Mouse (Mus musculus): ENCODE measurements around the gene Tnpo2.
A peak's percentile ranks its signal among the peaks of the same experiment; 100 is the strongest.

Tnpo2 gene

GRCm38 (mm10) chr8:85036718-85037365 is at the start of gene Tnpo2:
Tnpo2 (plus strand) TSS chr8:85036915.
- DNase-seq = peak; percentile 89

DNA sequence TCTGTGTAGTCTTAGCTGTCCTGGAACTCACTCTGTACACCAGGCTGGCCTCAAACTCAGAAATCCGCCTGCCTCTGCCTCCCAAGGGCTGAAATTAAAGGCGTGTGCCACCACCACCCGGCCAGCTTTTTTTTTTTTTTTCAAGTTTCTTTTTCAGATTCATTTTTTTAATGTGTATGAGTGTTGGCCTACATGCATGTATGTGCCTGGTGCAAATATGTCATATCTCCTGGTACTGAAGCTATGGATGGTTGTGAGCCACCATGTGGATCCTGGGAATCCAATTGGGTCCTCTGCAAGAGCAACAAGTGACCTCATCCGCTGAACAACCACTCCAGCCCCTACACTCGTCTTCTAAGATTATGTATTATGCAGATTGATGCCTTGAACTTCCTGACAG is 49.3 kb upstream of the Tnpo2 start:
- no peak for DNase-seq

DNA sequence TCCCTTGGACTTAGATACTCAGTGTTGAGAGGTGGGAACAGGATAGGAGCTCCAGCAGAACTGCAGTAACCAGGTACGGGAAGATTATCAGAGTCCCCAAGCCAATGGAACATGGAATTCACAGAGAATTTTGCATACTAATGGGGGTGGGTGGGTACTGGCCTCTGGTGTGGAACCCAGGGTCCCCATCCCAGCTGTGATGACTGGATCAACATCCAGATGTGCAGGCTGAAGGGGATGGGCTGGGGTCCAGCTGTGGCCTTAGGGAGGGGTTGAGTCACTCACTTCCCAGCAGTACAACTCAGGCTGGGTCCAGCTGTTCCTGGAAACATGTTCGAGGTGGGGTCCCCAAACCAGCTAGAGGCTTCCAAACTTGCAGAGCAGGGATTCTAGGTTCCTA is 48.8 kb upstream of the Tnpo2 start:
- no peak for DNase-seq

DNA sequence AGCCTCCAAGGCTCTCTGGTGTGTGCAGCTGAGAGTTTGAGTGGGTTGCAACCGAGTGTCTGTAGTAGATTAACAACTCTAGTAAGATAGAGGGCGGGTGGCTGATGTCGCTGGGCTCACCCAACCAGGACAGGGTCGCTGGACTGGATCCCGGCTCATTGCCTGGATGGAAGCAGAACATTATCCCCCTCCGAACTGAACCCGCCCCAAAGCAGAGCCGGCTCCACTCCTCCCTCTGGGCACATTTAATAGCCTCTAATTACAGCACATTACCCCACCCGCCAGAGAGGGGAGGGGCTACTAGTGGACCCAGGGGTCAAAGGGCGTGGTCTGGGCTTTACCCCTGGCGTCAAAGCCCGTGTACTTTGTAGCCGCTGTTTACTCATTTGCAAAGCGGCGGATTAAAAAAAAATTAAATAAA is 47.4 kb upstream of the Tnpo2 start:
- peak; percentile 40 for DNase-seq

- peak; percentile 94 for DNase-seq
These were observed 46.9 kb upstream of the Tnpo2 start for GRCm38 (mm10) chr8:84989810-84990209.

GRCm38 (mm10) chr8:84990349-84990748 is 46.4 kb upstream of the Tnpo2 start, which contains the start of gene Hook2:
Hook2 (plus strand) TSS chr8:84990603.
- peak; percentile 96 for DNase-seq

- no peak for DNase-seq
These were observed 45.9 kb upstream of the Tnpo2 start for GRCm38 (mm10) chr8:84990836-84991235.

DNA sequence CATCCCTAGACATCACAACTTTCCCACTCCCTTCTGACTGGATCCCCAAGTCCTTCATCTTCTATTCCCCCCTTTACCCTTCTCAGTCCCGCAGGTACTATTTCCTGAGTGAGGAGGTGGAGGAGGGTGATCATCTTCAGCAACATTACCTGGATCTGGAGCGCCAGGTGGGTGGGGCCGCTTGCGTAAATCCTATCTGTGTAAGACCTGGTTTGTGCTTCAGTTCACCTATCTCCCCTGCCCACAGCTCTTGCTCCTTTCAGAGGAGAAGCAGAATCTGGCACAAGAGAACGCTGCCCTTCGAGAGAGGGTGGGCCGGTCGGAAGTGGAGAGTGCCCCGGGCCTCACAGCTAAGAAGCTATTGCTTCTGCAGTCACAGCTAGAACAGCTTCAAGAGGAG is 42.3 kb upstream of the Tnpo2 start:
- no peak for DNase-seq

GRCm38 (mm10) chr8:84995680-84996079 is 41.0 kb upstream of the Tnpo2 start:
- DNase-seq = peak; percentile 22

GRCm38 (mm10) chr8:84996978-84997377 is 39.7 kb upstream of the Tnpo2 start:
- DNase-seq = no peak

- DNase-seq = peak; percentile 96
These were observed 38.9 kb upstream of the Tnpo2 start for GRCm38 (mm10) chr8:84997649-84998295.

DNA sequence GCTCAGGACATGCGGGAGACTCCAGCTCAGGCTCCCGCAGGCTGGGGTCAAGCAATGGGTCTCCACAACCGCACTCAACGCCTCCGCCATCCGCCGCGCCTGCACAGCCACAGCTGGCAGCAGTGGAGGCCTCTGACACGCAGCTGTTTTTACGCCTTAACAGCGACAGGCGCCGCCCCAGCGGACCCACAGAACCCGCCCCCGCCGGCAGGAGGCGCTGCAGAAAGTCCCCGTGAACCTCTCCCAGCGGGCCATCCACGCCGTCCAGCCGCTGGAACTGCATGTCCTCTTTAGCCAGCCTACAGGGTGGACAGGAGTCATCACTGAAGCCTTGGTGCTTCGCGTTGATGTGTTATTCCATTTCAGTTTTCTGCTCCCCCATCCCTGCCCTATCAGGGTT is 29.0 kb upstream of the Tnpo2 start:
- DNase-seq = peak; percentile 58

GRCm38 (mm10) chr8:85011242-85011641 is 25.5 kb upstream of the Tnpo2 start:
- no peak for DNase-seq

DNA sequence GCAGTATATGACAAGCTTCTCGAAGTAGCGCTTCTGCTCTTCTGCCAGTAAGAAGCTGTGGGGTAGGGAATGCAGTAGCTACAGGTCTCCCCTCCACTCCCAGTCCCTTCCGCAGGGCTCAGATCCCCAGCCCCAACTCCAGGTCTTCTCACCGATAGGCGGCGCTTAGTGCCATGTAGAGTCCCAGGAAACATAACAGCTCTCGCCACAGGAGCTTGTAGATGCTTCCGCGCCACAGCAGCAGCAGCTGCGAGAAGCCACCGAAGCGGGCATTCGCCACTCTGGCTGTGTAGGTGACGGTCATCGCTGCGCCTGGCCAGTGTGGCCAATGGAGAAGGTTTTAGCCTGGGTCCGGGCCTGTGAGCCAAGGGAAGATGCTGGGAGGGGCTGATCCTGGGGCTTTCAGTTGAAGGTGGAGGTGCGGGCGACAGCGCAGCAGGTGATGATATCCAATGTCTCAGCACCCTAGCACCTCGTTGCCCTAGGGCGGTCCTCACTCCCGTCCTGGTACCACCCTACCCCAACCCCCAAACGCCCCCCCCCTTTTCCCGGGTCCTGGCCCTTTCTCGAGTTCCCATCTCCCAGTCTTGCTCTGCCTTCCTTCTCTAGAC is 23.4 kb upstream of the Tnpo2 start:
- DNase-seq = peak; percentile 89

DNA sequence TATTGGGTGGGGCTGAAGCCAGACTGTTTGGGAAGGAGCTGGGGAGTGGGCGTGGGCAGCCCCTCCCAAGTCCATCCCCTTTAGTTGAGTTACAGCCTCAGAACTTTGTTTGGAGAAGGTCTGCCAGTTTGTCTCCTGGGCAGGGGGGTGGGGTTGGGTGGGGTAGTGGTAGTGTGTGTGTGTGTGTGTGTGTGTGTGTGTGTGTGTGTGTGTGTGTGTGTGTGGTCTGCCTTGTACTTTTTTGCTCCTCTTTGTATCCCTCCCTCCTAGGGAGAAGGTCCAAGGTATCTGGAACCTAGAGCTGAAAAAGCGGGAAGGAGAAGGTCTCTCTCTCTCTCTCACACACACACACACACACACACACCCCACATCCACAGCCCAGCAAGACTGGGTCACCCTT is 22.3 kb upstream of the Tnpo2 start, which contains the start of gene Best2:
Best2 (minus strand) TSS at position 101 of the 400 bp plus-strand sequence.
- no peak for DNase-seq

DNA sequence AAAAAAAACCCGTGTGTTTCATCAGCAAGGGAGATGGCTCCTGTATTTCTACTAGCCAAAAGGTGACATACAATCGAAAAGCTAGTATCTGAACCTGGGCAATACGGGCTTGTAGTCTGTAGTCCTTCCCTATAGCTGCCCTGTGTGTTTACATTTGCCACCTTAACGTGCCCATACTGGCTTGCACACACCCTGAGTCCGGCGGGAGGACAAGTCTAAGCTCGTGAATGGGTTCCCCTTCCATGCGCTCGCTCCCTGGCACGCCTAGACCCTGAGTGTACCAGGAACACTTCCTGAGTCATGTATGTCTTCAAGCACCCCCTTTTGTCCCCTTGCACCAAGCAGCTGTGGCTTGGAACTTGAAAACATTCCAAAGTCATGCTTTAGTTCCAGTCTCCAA is 20.0 kb upstream of the Tnpo2 start:
- DNase-seq = no peak

- no peak for DNase-seq
These were observed 19.5 kb upstream of the Tnpo2 start for GRCm38 (mm10) chr8:85017209-85017608.

DNA sequence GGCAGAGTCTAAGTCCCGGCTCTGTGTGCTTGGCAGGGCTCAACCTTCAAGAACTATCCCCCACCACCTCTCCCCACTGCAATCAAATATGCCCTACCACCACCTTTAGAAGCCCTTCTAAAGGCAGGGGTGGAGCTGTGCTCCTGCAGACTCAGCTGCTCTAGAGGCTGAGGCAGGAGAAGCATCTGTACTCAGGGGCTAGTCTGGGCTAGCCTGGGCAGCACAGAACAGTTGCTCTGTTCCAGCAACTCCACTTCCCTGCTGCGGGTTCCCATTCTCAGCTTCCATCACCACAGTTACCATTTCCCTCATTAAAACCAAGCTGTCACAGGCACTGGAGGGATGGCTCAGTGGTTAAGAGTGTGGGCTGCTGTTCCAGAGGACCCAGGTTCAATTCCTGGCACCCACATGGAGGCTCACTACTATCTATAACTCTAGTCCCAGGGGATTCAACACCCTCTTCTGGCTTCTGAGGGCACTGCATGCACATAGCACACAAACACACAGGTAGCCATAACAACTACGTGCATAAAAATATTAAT is 15.1 kb upstream of the Tnpo2 start:
- no peak for DNase-seq

- DNase-seq = no peak
These were observed 12.9 kb upstream of the Tnpo2 start for GRCm38 (mm10) chr8:85023846-85024245.

DNA sequence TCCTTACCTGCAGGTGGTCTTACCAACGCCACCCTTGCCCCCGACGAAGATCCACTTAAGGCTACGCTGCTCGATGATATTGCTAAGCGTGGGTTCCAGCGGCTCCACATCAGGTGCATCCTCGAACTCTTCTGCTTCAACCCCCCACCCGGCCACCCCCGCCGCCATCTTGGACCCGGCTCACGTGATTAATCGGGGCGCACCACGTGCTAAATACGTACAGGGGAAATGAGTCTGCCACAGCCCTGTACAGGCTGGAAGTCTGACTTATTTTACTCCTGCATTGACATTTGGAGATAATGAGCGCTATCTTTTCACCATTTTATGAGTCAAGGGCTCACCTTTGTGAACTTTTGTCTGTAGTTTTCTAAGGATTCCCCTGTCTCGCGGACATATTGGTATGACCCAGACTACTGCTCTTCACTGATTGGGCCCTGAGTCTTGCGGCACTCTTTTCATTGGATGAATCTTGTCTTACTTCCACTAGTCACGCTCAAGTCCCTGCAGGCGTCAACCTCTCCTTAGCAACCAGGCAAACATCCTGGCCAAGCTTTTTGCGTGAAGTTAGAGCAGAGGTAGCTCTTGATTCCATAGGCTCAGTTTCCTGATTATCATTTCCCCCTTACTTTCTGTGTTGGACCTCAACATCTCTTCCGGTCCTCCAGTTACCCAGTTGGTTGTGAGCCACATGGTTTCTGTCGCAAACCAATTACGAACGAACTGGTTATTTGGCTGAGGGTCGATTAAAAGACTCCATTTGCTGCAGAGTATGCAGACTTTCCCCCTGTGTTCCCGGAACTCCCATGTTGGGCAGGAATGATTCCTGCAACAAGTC is 11.4 kb upstream of the Tnpo2 start, which contains the start of gene Asna1:
Asna1 (minus strand) TSS at position 184 of the 835 bp plus-strand sequence.
- peak; percentile 80 for DNase-seq

DNA sequence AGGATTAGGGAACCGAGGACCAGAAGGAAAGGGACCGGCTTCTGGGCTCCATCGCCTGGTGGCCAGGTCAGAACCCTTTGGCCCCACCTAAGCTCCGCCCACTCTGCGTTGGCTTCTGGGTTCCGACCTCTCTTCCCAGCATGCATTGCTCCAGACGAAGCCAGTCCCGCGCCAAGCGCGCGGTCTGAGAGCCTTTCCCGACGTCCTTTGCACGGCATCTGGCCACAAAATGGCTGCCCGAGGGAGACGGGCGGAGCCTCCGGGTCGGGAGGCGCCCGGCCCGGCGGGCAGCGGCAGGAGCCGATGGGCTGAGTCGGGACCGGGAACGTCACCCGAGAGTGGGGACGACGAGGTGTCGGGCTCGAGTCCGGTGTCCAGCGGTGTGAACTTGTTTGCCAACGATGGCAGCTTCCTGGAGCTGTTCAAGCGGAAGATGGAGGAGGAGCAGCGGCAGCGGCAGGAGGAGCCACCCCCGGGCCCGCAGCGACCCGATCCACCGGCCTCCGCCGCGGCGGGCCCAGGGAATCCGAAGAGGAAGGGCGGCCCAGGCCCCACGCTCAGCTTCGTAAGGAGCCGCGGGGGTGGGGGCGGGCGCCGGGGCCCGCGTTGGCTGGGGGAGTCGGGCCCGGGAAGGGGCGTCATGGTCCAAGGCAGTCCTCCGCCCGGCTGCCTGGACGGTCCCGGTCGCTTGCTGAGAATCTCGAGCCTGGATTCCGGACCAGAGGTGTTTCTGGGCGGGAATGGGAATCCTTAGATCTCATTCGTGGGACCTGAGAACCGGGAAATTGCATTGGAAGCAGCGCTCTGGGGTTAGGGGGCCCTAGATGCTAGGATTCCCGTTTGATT is 9.8 kb upstream of the Tnpo2 start, which contains the start of gene Trir:
Trir (plus strand) TSS at position 154 of the 846 bp plus-strand sequence.
- DNase-seq = peak; percentile 94

DNA sequence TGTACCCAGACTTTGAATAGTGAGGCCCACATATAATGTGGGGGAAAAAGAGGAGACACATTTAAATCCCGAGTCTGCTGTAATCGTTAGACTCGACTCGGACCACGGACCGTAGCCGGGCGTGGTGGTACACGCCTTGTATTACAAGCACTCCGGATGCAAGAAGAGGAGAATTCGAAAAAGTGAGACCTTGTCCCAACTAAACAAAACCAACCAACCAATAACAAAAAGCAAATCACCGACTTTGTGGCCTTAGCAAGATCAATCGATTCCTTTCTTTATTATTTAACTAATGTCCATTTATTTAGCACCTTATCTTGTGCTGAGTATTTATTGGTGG is 9.2 kb upstream of the Tnpo2 start:
- peak; percentile 28 for DNase-seq

Data from thymus, postnatal 14 days (tissue).